Mouse (Mus musculus) cerebral cortex, adult 2 months (tissue): ENCODE data around the gene Cd300ld3.

ENCODE experiments used
- WGBS: fragments of 180-500 bp; shearing (Covaris S2); methylation state at CpG from one replicate; pipeline ENCODE4 v1.1.7; 2018; 5-methylcytosine and 5-hydroxymethylcytosine counted together

The Cd300ld3 gene

DNA sequence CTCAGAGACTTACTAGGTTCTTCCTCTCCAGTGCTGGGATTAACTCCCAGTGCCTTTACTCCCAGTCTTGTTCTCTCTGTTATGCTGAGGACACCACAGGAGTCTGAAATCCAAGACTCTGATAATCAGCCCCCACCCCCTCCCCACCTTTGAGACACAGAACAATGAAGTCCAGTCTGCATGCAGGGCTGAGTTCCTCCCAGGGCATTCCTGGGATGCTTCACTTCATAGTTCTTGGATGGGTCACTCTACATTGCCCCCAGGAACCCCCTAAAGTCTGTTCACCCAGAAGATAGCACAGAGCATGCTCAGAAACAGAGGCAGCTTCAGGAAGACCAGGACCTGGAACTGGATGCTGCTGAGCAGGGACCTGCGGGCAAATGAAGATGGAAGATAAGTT, 4.8 kb upstream of the Cd300ld3 start:
- 92% methylated on average over 1 of the region's 1 CpGs for WGBS

DNA sequence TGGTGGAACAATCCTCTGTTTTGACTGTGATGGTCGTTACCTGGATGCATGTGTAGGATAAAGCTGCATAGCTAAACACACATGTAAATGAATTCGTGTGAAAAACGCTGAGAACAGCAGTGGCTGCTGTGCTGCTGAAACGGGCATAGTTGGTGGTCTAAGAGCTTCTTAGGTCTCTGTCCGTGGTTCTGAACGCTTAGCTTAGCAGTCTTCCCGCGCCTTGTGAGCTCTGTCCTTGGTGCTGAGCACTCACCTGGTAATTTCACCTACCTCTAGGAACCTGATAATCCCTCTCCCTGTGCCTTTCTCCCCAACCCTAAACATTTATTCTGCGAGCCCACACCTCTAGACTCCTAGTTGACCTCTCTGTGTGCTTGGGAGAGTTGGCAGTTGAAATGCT, 4.0 kb upstream of the Cd300ld3 start:
- 54% methylated on average over 9 of the region's 9 CpGs for WGBS

- 31% methylated on average over 3 of the region's 3 CpGs for WGBS
Observed at GRCm38 (mm10) chr11:115049282-115049895, 1.2 kb upstream of the Cd300ld3 start.

DNA sequence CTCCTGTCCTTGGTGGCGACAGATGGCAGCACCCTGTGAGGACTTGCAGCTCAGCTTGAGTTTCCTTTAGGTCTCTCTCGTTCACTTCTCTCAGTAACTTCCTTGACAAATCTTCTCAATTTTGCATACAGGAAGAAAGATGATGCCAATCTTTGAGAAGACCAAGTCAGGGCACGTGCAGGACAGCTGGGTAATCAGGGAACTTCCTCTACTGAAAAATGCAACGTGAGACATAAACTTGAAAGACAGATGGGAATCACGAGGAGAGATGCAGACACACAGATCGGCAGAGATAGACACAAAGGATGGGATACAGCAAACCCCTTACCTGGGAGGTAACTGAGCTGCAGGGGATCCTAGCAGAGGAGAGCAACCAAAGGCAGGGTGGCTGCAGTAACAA, 10.5 kb downstream of the Cd300ld3 start, which contains the start of gene Cd300ld5:
TSS of gene Cd300ld5 (minus strand) at position 101 of the 400 bp plus-strand sequence.
- WGBS = no CpG with 5 or more reads among the region's 6 CpGs

- WGBS = no CpG with 5 or more reads among the region's 6 CpGs
Observed at GRCm38 (mm10) chr11:115026912-115027311, 21.3 kb downstream of the Cd300ld3 start, which contains the start of gene Cd300ld4. Gene Cd300ld4 (minus strand): TSS chr11:115027012.

- no CpG with 5 or more reads among the region's 7 CpGs for WGBS
Observed at GRCm38 (mm10) chr11:115016093-115016492, 32.1 kb downstream of the Cd300ld3 start, which contains the start of gene Cd300ld2. Gene Cd300ld2 (minus strand): TSS chr11:115016193.

DNA sequence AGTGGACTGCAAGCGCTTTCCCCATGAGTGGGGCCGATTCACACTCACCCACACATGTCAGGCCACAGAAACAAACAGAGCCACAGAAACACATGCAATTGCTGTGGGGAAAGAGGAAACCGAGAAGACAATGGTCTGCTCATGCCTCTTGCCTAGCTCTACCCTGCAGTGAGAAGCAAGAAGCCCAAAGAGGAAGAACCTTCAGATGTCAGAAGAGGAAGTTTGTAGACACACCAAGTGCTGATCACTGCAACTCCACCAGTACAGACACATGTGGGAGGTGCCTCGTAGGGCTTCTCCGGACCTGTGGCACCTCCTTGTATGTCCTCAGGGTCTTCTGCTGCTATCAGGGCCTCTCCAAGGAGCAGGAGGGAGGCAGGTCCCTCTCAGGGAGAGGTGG, 44.1 kb downstream of the Cd300ld3 start:
- WGBS = 81% methylated on average over 5 of the region's 5 CpGs

DNA sequence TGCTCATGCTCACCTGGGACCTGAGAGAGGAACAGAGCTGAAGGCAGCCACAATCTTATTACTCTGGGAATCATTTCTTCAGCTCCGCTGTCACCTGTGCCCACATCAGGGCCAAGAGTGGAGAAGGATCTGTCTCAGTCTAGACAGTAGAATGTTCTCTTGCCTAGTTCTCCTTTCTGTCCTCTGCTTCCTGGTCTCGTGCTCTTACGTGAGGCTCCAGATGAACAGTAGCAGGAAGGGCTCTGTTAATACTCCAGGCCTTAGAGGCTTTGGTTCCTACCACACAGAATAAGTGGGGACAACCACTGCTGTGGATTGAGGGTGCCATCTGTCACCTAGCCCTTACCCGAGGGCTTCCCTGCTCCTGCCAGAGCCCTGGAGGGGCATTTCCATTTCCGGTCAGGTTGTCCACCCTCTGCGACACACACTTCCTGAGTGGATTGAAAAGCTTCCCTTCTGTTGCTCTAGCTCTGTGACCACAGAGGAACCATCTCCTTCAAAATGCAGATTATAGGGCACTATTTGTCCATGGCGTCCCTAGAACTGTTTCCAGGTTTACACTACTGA, 46.7 kb downstream of the Cd300ld3 start, which contains the start of gene Cd300c2:
TSS of gene Cd300c2 (minus strand) at position 407 of the 567 bp plus-strand sequence.
- 84% methylated on average over 7 of the region's 7 CpGs for WGBS
